Mouse (Mus musculus): ENCODE results near the gene Prpf38b.
"Not testable (repeated sequence)": the region's sequence is repeated elsewhere in the genome, so short reads cannot be mapped to it uniquely, and the experiment has no call there.

Prpf38b gene

DNA sequence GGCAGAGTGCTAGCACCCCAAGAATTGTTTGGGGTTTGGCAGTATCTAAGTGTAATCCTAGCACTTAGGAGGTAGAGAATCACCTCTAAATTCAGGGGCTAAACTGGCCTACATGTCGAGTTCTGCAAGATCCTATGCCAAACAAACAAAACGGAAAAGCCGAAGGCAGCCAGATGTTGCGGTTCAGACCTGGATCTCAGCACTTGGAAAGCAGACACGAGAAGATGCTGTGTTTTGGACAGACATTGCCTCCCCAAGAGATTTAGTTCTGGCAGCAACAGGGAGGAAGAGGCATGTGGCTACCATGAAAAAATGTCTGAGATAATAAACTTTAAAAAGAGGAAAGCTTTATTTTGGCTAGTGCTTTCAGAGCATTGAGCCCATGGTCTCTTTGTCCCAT, 10.8 kb downstream of the Prpf38b start:
- DNase-seq (ENCODE audit: low read depth, low spot score) = no peak

GRCm38 (mm10) chr3:108900147-108900546, 11.4 kb downstream of the Prpf38b start:
- DNase-seq (ENCODE audit: low read depth, low spot score) = no peak

- no peak for DNase-seq (ENCODE audit: low read depth, low spot score)
Observed at GRCm38 (mm10) chr3:108898640-108899039, 12.9 kb downstream of the Prpf38b start.

DNA sequence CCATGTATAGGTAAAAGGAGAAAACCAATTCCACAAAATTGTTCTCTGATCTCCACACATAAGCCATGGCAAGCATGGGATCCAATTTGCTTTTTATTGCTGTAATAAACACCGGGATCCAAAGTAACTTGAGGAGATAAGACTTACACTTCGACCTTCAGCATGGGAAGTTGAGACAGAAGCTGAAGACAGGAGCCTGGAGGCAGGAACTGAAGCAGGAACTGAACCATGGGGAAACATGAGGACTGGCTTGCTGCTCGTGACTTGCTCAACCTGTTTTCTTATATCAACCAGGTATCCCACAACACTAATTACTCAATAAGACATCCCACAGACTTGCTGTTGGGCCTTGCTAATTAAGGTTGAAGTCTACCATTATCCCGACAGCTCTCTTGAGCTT, 18.6 kb downstream of the Prpf38b start:
- no peak for DNase-seq (ENCODE audit: low read depth, low spot score)

- no peak for DNase-seq (ENCODE audit: low read depth, low spot score)
Observed at GRCm38 (mm10) chr3:108892080-108892479, 19.4 kb downstream of the Prpf38b start.

- no peak for DNase-seq (ENCODE audit: low read depth, low spot score)
Observed at GRCm38 (mm10) chr3:108889908-108890307, 21.6 kb downstream of the Prpf38b start, which contains the start of gene Fndc7. TSS of gene Fndc7 (minus strand) at chr3:108890008.

DNA sequence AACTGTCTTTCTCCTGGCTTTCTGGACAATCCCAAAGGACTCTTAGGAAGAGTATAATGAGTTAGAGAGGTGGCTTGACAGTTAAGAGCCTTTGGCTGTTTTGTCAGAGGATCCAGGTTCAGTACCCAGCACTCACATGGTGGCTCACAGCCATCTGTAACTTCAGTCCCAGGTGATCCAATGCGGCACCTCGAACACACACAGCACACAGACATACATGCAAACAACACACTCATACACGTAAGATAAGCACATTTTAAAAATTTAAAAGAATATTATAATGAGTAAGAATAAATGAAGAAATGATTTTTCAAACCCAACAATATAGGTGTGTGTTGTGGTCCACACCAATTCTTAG, 23.9 kb downstream of the Prpf38b start:
- no peak for DNase-seq (ENCODE audit: low read depth, low spot score)

GRCm38 (mm10) chr3:108886934-108887617, 24.5 kb downstream of the Prpf38b start:
- no peak for DNase-seq (ENCODE audit: low read depth, low spot score)

- no peak for DNase-seq (ENCODE audit: low read depth, low spot score)
Observed at GRCm38 (mm10) chr3:108885686-108886530, 25.6 kb downstream of the Prpf38b start.

- no peak for DNase-seq (ENCODE audit: low read depth, low spot score)
Observed at GRCm38 (mm10) chr3:108884706-108885289, 26.7 kb downstream of the Prpf38b start.

DNA sequence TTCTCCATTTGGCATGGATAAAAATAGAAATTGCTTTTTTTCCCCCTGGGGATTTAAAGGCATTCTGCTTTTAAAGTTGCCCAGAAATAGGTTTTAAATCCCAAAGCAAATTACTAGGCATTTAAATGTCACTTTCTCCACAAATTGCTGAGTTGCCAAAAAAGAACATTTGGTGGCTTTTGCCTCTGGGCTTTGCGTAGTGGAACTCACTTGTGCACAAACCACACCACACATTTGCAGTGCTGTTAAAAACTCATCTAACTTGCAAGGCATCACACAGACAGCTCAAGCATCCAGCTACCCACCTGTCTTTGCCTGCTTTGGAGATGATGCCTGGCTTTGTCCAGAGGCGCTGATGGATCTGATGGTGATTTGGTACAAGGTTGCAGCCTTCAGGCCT, 28.5 kb downstream of the Prpf38b start:
- peak; percentile 49 for DNase-seq (ENCODE audit: low read depth, low spot score)

GRCm38 (mm10) chr3:108881873-108882272, 29.7 kb downstream of the Prpf38b start:
- DNase-seq (ENCODE audit: low read depth, low spot score) = not testable (repeated sequence)

DNA sequence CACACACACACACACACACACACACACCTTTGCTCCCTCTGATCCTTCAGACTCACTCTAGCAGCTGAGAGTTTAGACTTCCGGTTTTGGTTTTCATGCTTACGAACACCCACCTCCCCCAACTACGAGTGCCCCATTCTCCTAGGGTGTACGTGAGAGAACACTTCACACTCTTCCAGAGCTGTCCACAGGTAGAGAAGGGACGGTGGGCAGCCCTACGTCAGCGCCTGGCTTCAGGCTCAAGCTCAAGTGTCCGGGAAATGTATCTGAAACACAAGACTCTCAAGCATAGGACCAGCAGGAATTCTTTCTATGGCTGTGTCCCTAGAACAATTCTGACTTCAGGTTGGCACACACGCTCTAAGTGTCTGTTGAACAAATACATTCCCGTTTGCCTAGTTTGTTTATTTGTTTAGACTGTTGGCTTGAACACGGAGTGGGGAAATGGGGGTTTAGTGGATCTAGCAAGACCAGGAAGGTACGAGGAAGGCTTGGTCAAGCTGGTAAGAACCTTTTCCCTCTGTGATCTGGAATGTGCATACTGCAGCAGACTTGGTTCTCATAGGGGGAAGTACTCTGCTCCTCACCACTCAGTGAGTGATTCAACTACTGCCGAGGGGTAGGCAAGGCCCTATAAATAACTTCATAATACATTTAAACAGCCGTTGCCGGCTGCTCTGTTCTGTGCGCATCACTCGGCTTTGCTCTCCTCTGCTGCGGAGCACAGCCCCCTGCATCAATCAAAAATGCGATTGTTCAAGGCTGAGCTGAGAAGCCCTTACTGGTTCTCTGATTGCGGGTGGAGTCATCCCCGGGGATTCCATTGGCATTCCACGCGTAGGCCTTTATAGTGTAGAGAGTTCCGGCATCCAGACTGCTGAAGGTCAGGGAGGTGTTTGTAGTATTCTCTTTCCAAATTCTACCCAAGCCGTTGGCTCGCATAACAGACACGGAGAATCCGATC, 30.7 kb downstream of the Prpf38b start:
- DNase-seq (ENCODE audit: low read depth, low spot score) = no peak

- DNase-seq (ENCODE audit: low read depth, low spot score) = no peak
Observed at GRCm38 (mm10) chr3:108879836-108880435, 31.6 kb downstream of the Prpf38b start.

GRCm38 (mm10) chr3:108879129-108879528, 32.4 kb downstream of the Prpf38b start:
- no peak for DNase-seq (ENCODE audit: low read depth, low spot score)

GRCm38 (mm10) chr3:108870631-108871030, 40.9 kb downstream of the Prpf38b start:
- no peak for DNase-seq (ENCODE audit: low read depth, low spot score)

GRCm38 (mm10) chr3:108867449-108867848, 44.1 kb downstream of the Prpf38b start:
- no peak for DNase-seq (ENCODE audit: low read depth, low spot score)

- DNase-seq (ENCODE audit: low read depth, low spot score) = no peak
Observed at GRCm38 (mm10) chr3:108865676-108866075, 45.9 kb downstream of the Prpf38b start.

- no peak for DNase-seq (ENCODE audit: low read depth, low spot score)
Observed at GRCm38 (mm10) chr3:108865129-108865528, 46.4 kb downstream of the Prpf38b start.

- DNase-seq (ENCODE audit: low read depth, low spot score) = no peak
Observed at GRCm38 (mm10) chr3:108863091-108863490, 48.4 kb downstream of the Prpf38b start.

GRCm38 (mm10) chr3:108862282-108862681, 49.2 kb downstream of the Prpf38b start:
- not testable (repeated sequence) for DNase-seq (ENCODE audit: low read depth, low spot score)
